Mouse (Mus musculus): Measurements from ENCODE around the gene Glyr1.

- TF ChIP-seq CTCF (IDR thresholded peaks at IDR 0.05; ENCODE audit: extremely low read depth, insufficient read length, insufficient replicate concordance, low read depth, low read length) (no peak), POLR2A (IDR thresholded peaks at IDR 0.05; ENCODE audit: low read depth, low read length) (no peak)
Measured at GRCm38 (mm10) chr16:5011285-5011684, 38.4 kb downstream of the Glyr1 start.
